Mouse (Mus musculus) hindbrain, embryonic 12.5 days (tissue): Measurements from ENCODE around the gene Sept9. TPM values are rescaled to one million over a fixed set of nuclear protein-coding genes. Genes with fewer than 3 reads are reported as not detected.

Source experiments
- ATAC-seq: fragments of 200-750 bp; cut with Nextera tagmentation; 2 replicates; pipeline ENCODE4 v1.8.0; 2017; ENCODE audit warnings: moderate TSS enrichment; ENCODE audit not compliant: low FRiP score
- H3K27ac ChIP-seq: fragments of 300-500 bp; sonication (generic); 2 replicates; pipeline ENCODE4 v1.5.1; 2016; ENCODE audit warnings: mild to moderate bottlenecking
- H3K27me3 ChIP-seq: fragments of 300-500 bp; sonication (generic); 2 replicates; pipeline ENCODE4 v1.6.1; 2016; ENCODE audit warnings: mild to moderate bottlenecking
- H3K36me3 ChIP-seq: fragments of 300-500 bp; sonication (generic); 2 replicates; pipeline ENCODE4 v1.6.1; 2016; ENCODE audit warnings: mild to moderate bottlenecking
- H3K4me1 ChIP-seq: fragments of 300-500 bp; sonication (generic); 2 replicates; pipeline ENCODE4 v1.6.1; 2016
- H3K4me2 ChIP-seq: fragments of 300-500 bp; sonication (generic); replicated peaks from 2 replicates; pipeline ENCODE4 v1.6.1; 2016; ENCODE audit warnings: mild to moderate bottlenecking
- H3K4me3 ChIP-seq: fragments of 300-500 bp; sonication (generic); 2 replicates; pipeline ENCODE4 v1.5.1; 2016; ENCODE audit warnings: mild to moderate bottlenecking
- H3K9ac ChIP-seq: fragments of 300-500 bp; sonication (generic); 2 replicates; pipeline ENCODE4 v1.6.1; 2016; ENCODE audit warnings: mild to moderate bottlenecking, moderate library complexity
- H3K9me3 ChIP-seq: fragments of 300-500 bp; sonication (generic); replicated peaks from 2 replicates; pipeline ENCODE4 v1.6.1; 2016; ENCODE audit warnings: mild to moderate bottlenecking
- WGBS: fragments of 180-500 bp; shearing (Covaris S2); methylation state at CpG from one replicate; pipeline ENCODE4 v1.1.7; 2016; 5-methylcytosine and 5-hydroxymethylcytosine counted together
- polyA plus RNA-seq: library from polyadenylated mRNA; unstranded; fragments of >200 nt; fragmentation: Nextera tagmentation; extraction: Ambion mirVana; gene quantifications from 2 replicates; pipeline ENCODE4 v1.2.1, GENCODE M21; 2016

Sept9 gene
- polyA plus RNA-seq, 1 experiment from 2014 or later = 165 TPM

GRCm38 (mm10) chr11:117394230-117395137, 195.0 kb downstream of the Sept9 start:
- Histone ChIP-seq H3K4me3 (peak overlapping the region; percentile 35), H3K4me2 (peak overlapping the region; percentile 73), H3K27me3 (peaks cover 18% of the 10 kb centered on the region), H3K4me1 (peaks cover 41% of the 10 kb centered on the region), H3K36me3 (no peaks in the 10 kb centered on the region), H3K27ac (peak overlapping the region; percentile 50), H3K9me3 (no peaks in the 10 kb centered on the region), H3K9ac (peak overlapping the region; percentile 58)
- WGBS = under 1% methylated on average over 34 of the region's 34 CpGs
- ATAC-seq = peak; percentile 67

GRCm38 (mm10) chr11:117395228-117395627, 195.8 kb downstream of the Sept9 start:
- H3K27ac ChIP-seq = peak overlapping the region; percentile 50

GRCm38 (mm10) chr11:117396929-117397328, 197.5 kb downstream of the Sept9 start:
- WGBS = 87% methylated on average over 3 of the region's 3 CpGs
- no peak for ATAC-seq
- H3K27ac ChIP-seq = no peak overlapping the region

More at GRCm38 (mm10) chr11:117395228-117395627, 195.8 kb downstream of the Sept9 start:
- 0 out of 2 replicates have a peak, but pooled peaks have one; percentile 11 for ATAC-seq
- peaks cover 37% of the 10 kb centered on the region for H3K4me1 ChIP-seq
- no peaks in the 10 kb centered on the region for H3K36me3 ChIP-seq
- H3K27me3 ChIP-seq = peaks cover 18% of the 10 kb centered on the region
- peak overlapping the region; percentile 73 for H3K4me2 ChIP-seq
- H3K9ac ChIP-seq = 0 out of 2 replicates have a peak overlapping the region, but pooled peaks have one; percentile 9
- 0 out of 2 replicates have a peak overlapping the region, but pooled peaks have one; percentile 35 for H3K4me3 ChIP-seq
- H3K9me3 ChIP-seq = no peaks in the 10 kb centered on the region
- 4% methylated on average over 9 of the region's 9 CpGs for WGBS

GRCm38 (mm10) chr11:117397755-117398154, 198.3 kb downstream of the Sept9 start:
- no peaks in the 10 kb centered on the region for H3K9me3 ChIP-seq
- H3K36me3 ChIP-seq = no peaks in the 10 kb centered on the region
- no peak overlapping the region for H3K4me2 ChIP-seq
- H3K4me1 ChIP-seq = peaks cover 35% of the 10 kb centered on the region
- no peak overlapping the region for H3K27ac ChIP-seq
- WGBS = 41% methylated on average over 4 of the region's 4 CpGs
- no peak overlapping the region for H3K9ac ChIP-seq
- H3K27me3 ChIP-seq = peaks cover 20% of the 10 kb centered on the region
- no peak overlapping the region for H3K4me3 ChIP-seq
- ATAC-seq = no peak

More at GRCm38 (mm10) chr11:117396929-117397328, 197.5 kb downstream of the Sept9 start:
- Histone ChIP-seq H3K4me2 (no peak overlapping the region), H3K9me3 (no peaks in the 10 kb centered on the region), H3K4me1 (peaks cover 35% of the 10 kb centered on the region), H3K27me3 (peaks cover 18% of the 10 kb centered on the region), H3K4me3 (no peak overlapping the region), H3K36me3 (no peaks in the 10 kb centered on the region), H3K9ac (no peak overlapping the region)

- no peak for ATAC-seq
- Histone ChIP-seq H3K4me3 (no peak overlapping the region), H3K27ac (no peak overlapping the region), H3K27me3 (peaks cover 18% of the 10 kb centered on the region), H3K9me3 (no peaks in the 10 kb centered on the region), H3K36me3 (no peaks in the 10 kb centered on the region), H3K9ac (no peak overlapping the region), H3K4me2 (no peak overlapping the region), H3K4me1 (peaks cover 35% of the 10 kb centered on the region)
- 48% methylated on average over 7 of the region's 7 CpGs for WGBS
Measured at GRCm38 (mm10) chr11:117398191-117398590, 198.7 kb downstream of the Sept9 start.

GRCm38 (mm10) chr11:117401583-117402367, 202.3 kb downstream of the Sept9 start:
- peaks cover 43% of the 10 kb centered on the region for H3K4me1 ChIP-seq
- no peaks in the 10 kb centered on the region for H3K36me3 ChIP-seq
- no peak for ATAC-seq
- no peak overlapping the region for H3K4me2 ChIP-seq
- H3K4me3 ChIP-seq = no peak overlapping the region
- H3K9me3 ChIP-seq = no peaks in the 10 kb centered on the region
- H3K9ac ChIP-seq = no peak overlapping the region
- no peak overlapping the region for H3K27ac ChIP-seq
- peaks cover 11% of the 10 kb centered on the region for H3K27me3 ChIP-seq
- 91% methylated on average over 10 of the region's 10 CpGs for WGBS

GRCm38 (mm10) chr11:117402550-117402949, 203.1 kb downstream of the Sept9 start:
- Histone ChIP-seq H3K27ac (no peak overlapping the region), H3K4me2 (no peak overlapping the region), H3K4me1 (peaks cover 50% of the 10 kb centered on the region), H3K36me3 (no peaks in the 10 kb centered on the region), H3K9me3 (no peaks in the 10 kb centered on the region), H3K27me3 (peaks cover 10% of the 10 kb centered on the region), H3K9ac (no peak overlapping the region), H3K4me3 (no peak overlapping the region)
- ATAC-seq = no peak
- 81% methylated on average over 11 of the region's 11 CpGs for WGBS

- no peak for ATAC-seq
- H3K27ac ChIP-seq = no peak overlapping the region
- peaks cover 9% of the 10 kb centered on the region for H3K27me3 ChIP-seq
- no peaks in the 10 kb centered on the region for H3K36me3 ChIP-seq
- H3K4me2 ChIP-seq = no peak overlapping the region
- peaks cover 50% of the 10 kb centered on the region for H3K4me1 ChIP-seq
- WGBS = 86% methylated on average over 6 of the region's 6 CpGs
- no peak overlapping the region for H3K9ac ChIP-seq
- H3K9me3 ChIP-seq = no peaks in the 10 kb centered on the region
- no peak overlapping the region for H3K4me3 ChIP-seq
Measured at GRCm38 (mm10) chr11:117403073-117403472, 203.6 kb downstream of the Sept9 start.

GRCm38 (mm10) chr11:117403781-117404180, 204.3 kb downstream of the Sept9 start:
- Histone ChIP-seq H3K36me3 (no peaks in the 10 kb centered on the region), H3K4me3 (no peak overlapping the region), H3K9ac (no peak overlapping the region), H3K4me2 (no peak overlapping the region), H3K4me1 (peaks cover 50% of the 10 kb centered on the region), H3K27me3 (peaks cover 4% of the 10 kb centered on the region), H3K27ac (0 out of 2 replicates have a peak overlapping the region, but pooled peaks have one; percentile 64), H3K9me3 (no peaks in the 10 kb centered on the region)
- ATAC-seq = no peak
- 35% methylated on average over 7 of the region's 7 CpGs for WGBS

- no peaks in the 10 kb centered on the region for H3K36me3 ChIP-seq
- H3K27ac ChIP-seq = peak overlapping the region; percentile 95
- no peaks in the 10 kb centered on the region for H3K9me3 ChIP-seq
- H3K4me3 ChIP-seq = no peak overlapping the region
- H3K9ac ChIP-seq = peak overlapping the region; percentile 36
- 85% methylated on average over 1 of the region's 1 CpGs for WGBS
- peaks cover 10% of the 10 kb centered on the region for H3K27me3 ChIP-seq
- H3K4me1 ChIP-seq = peaks cover 61% of the 10 kb centered on the region
- ATAC-seq = no peak
- no peak overlapping the region; the same call in 1 of the 2 replicates for H3K4me2 ChIP-seq
Measured at GRCm38 (mm10) chr11:117406711-117407110, 207.2 kb downstream of the Sept9 start.

- H3K9me3 ChIP-seq = no peaks in the 10 kb centered on the region
- no peaks in the 10 kb centered on the region for H3K36me3 ChIP-seq
- H3K4me2 ChIP-seq = peak overlapping the region; percentile 56
- H3K27ac ChIP-seq = peak overlapping the region; percentile 95
- H3K9ac ChIP-seq = peak overlapping the region; percentile 56
- peak; percentile 12; the same call in 1 of the 2 replicates for ATAC-seq
- WGBS = 12% methylated on average over 4 of the region's 4 CpGs
- H3K27me3 ChIP-seq = peaks cover 10% of the 10 kb centered on the region
- H3K4me1 ChIP-seq = peaks cover 61% of the 10 kb centered on the region
- peak overlapping the region; percentile 28; the same call in 1 of the 2 replicates for H3K4me3 ChIP-seq
Measured at GRCm38 (mm10) chr11:117407196-117407595, 207.7 kb downstream of the Sept9 start.
